Mouse (Mus musculus) B cell, adult (primary cell): Measurements from ENCODE around the gene Pard6a. TPM values are rescaled to one million over a fixed set of nuclear protein-coding genes. Genes with fewer than 3 reads are reported as not detected.

Experiments used
- total RNA-seq: library from RNA; stranded (reverse); gene quantifications from 4 replicates; pipeline ENCODE4 v1.2.4, GENCODE M21; 2023; ENCODE audit not compliant: inconsistent age

Gene Pard6a
- 13.5 to 18.8 TPM (median 16.4 TPM) in 4 replicates for total RNA-seq

DNA sequence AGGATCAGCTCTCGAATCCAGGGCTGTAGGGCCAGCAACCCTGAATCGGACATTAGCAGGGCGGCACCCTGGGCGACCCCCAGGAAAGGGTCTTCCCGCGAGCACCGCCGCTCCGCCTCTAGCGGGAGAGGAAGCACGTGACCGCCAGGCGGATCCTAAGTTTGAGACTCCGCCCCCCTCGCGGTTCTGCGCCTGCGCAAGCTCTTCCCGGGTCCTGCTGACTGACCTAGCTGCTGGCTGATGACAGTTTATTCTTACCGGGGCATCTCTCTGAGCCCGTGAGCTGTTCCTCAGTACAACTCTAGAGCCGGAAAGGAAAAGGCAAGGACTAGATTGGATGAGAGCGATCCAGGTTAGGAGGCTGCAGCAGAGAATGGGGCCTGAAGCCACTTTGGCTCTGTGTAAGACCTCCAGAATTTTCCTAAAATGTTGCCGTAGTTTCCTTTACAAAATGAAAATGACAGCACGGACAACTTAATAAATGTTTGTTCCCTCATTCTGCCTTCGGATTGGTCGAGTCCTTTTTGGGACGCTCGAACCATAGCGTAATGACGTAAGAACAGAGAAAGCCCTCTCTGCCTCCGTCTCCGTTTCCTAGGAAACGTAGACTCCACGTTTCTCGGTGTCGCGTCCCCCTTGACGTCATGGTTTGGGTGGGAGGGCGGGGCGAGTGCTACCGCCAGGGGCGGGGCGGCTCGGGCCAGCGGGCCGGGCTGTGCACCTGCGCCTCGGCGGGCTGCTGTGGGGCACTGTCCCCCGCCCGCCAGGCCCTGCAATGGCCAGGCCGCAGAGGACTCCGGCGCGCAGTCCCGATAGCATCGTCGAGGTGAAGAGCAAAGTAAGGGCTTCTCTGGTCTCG lies at the start of gene Pard6a, which contains the start of gene Acd:
Gene Pard6a, plus strand, starts transcription at position 183 of the 859 bp plus-strand sequence.
Gene Acd, minus strand, starts transcription at position 137 of the 859 bp plus-strand sequence.

DNA sequence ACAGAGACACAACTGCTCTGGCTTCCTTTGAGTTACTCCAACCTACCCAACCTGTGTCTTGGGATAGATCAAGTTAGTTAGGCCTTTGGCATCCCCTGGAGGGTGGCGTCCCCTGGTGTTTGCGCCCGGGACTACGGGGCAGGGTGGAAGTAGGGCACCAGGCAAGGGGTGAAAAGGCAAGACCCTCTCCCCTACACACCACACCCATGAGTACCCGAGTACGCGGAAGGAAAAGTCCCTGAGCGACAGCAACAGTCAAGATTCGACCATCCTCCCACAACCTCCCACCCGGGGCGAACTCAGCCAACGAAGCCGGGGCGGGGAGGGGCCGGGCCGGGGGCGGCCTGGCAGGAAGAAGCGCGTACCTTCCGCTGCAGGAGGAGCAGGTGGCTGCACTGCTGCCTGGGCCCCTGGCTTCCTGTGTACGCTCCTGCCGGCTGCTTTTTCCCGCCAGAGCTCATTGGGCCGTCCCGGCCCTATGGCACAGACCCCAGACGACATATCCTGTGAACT lies 15.1 kb upstream of the Pard6a start, which contains the start of gene Carmil2:
Gene Carmil2, plus strand, starts transcription at position 479 of the 513 bp plus-strand sequence.

DNA sequence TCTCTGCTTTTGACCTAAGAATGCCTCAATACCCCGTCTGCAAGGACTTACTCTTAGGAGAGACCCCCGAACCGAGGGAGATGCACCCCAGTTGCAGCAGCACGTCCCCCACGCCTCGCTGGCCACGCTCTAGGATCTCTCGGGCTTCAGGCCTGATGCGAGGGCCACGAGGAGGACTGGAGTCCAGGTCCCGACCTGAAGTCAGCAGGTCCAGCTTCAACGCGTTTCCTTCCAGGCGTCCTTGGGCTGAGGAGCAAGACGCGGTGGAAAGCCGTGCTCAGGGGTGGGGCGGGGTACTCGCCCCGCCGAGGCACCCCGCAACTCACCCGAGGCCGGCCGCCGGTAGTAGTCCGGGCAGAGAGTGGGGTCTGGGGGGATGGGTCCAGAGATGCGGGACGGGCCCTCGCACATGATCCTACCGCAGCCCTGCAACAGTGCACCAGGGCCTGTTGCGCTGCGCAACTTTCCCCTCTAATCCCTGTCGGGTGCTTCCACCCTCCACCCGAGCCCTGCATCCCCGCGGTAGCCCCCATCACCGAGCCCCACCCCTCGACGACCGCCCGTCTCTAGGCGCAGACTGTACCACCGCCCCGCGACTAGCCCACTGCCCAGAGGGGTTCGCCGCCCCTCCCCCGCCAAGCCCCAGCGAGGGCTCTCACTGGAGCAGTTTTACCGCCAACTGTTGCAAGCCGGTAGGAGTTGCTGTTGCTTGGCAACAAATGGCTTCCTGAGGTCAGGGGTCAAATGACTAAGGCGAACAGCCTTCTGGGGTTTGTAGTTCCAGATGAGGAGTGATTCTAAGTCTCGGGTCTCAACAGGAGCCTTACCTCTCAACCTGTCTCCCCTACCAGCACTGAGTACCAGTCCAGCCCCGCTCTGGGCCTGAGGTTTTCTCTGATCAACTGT lies 6.8 kb downstream of the Pard6a start, which contains the start of the genes 4933405L10Rik and Enkd1:
Gene 4933405L10Rik, plus strand, starts transcription at position 158 of the 906 bp plus-strand sequence.
Gene Enkd1, minus strand, starts transcription at position 713 of the 906 bp plus-strand sequence.

Other genes starting within 250 kb of the Pard6a start
- gene Tppp3, start 229.6 kb upstream of the Pard6a start, total RNA-seq: 0.54 to 0.77 TPM (median 0.63 TPM) in 3 of 4 replicates, not detected in the other
- gene Zdhhc1, start 204.2 kb upstream of the Pard6a start, total RNA-seq: 3.0 to 4.8 TPM (median 3.6 TPM) in 4 replicates
- not detected in 4 replicates for gene Hsd11b2, start 182.4 kb upstream of the Pard6a start, total RNA-seq
- gene Atp6v0d1, start 135.1 kb upstream of the Pard6a start, total RNA-seq: 99.8 to 117 TPM (median 102 TPM) in 4 replicates
- 25.4 to 27.6 TPM (median 26.1 TPM) in 4 replicates for gene Ripor1, start 95.9 kb upstream of the Pard6a start, total RNA-seq
- 187 to 204 TPM (median 199 TPM) in 4 replicates for gene Ctcf, start 64.6 kb upstream of the Pard6a start, total RNA-seq
- not detected in 4 replicates for gene Agrp, start 63.8 kb upstream of the Pard6a start, total RNA-seq
- gene Carmil2, start 14.9 kb upstream of the Pard6a start, total RNA-seq: 151 to 166 TPM (median 159 TPM) in 4 replicates
- 95.0 to 102 TPM (median 100 TPM) in 4 replicates for gene Acd, start within 50 bp of the Pard6a start, total RNA-seq
- gene 4933405L10Rik, start 6.5 kb downstream of the Pard6a start, total RNA-seq: not detected in 4 replicates
- 2.8 to 3.9 TPM (median 3.5 TPM) in 4 replicates for gene Enkd1, start 7.1 kb downstream of the Pard6a start, total RNA-seq
- 0.80 to 3.7 TPM (median 2.0 TPM) in 4 replicates for gene Gfod2, start 57.5 kb downstream of the Pard6a start, total RNA-seq
- gene Ranbp10, start 126.2 kb downstream of the Pard6a start, total RNA-seq: 33.7 to 40.7 TPM (median 34.1 TPM) in 4 replicates
- gene Tsnaxip1, start 126.6 kb downstream of the Pard6a start, total RNA-seq: 1.1 to 1.6 TPM (median 1.3 TPM) in 3 of 4 replicates, not detected in the other
- 16.0 to 21.7 TPM (median 18.8 TPM) in 4 replicates for gene Cenpt, start 152.1 kb downstream of the Pard6a start, total RNA-seq
- gene Thap11, start 154.0 kb downstream of the Pard6a start, total RNA-seq: 14.8 to 18.3 TPM (median 15.5 TPM) in 4 replicates
- gene Nutf2, start 159.4 kb downstream of the Pard6a start, total RNA-seq: 3.8 to 36.5 TPM (median 24.9 TPM) in 4 replicates
- gene Edc4, start 179.7 kb downstream of the Pard6a start, total RNA-seq: 74.7 to 93.2 TPM (median 78.6 TPM) in 4 replicates
- gene Nrn1l, start 192.4 kb downstream of the Pard6a start, total RNA-seq: 0.97 to 2.0 TPM (median 1.5 TPM) in 4 replicates
- gene Pskh1, start 199.3 kb downstream of the Pard6a start, total RNA-seq: 23.9 to 26.9 TPM (median 25.8 TPM) in 4 replicates
- gene Ctrl, start 232.7 kb downstream of the Pard6a start, total RNA-seq: 2.1 to 5.5 TPM (median 3.4 TPM) in 4 replicates
- 123 to 171 TPM (median 149 TPM) in 4 replicates for gene Psmb10, start 237.3 kb downstream of the Pard6a start, total RNA-seq
- gene Lcat, start 242.2 kb downstream of the Pard6a start, total RNA-seq: 0.39 to 0.51 TPM in 2 of 4 replicates, not detected in the others